Mouse (Mus musculus) left cerebral cortex, postnatal 36 days (tissue): ENCODE measurements around the gene Opa3. TPM values are rescaled to one million over a fixed set of nuclear protein-coding genes. Genes with fewer than 3 reads are reported as not detected.
"Not testable (repeated sequence)": the region's sequence is repeated elsewhere in the genome, so short reads cannot be mapped to it uniquely, and the experiment has no call there.

ENCODE experiments used
- DNase-seq, 2 experiments: peaks; one replicate each; pipeline ENCODE4 v3.0.0; 2021 to 2022; ENCODE audit warnings: low spot score in 2 of 2, mixed read lengths in 1 of 2
- intact Hi-C: fragments of 180-260 bp; cut with DNase I; formaldehyde crosslinking; loops from one replicate; pipeline ENCODE4 v1.15.1; 2025
- total RNA-seq, 2 experiments: library from RNA; stranded (reverse); gene quantifications; 2 replicates each; pipeline ENCODE4 v1.2.3; 2021

The Opa3 gene
- total RNA-seq, 2 experiments from 2014 or later, result 41.0 to 45.7 TPM

GRCm38 (mm10) chr7:19270509-19271237 lies 42.5 kb downstream of the Opa3 start:
- DNase-seq, result no peak
- intact Hi-C loops, result no loop called here

- intact Hi-C loops, result loop anchor here (2.0 kb wide), 1 partner anchor 33 kb away; no protein-coding TSS in a partner anchor
- peak; percentile 86 to 88 for DNase-seq
Observed at GRCm38 (mm10) chr7:19271238-19272172, 43.4 kb downstream of the Opa3 start, which contains the start of gene Vasp. Gene Vasp, minus strand, starts transcription at chr7:19271817.

- DNase-seq, result no peak
- intact Hi-C loops, result loop anchor here (2.0 kb wide), 1 partner anchor 33 kb away; no protein-coding TSS in a partner anchor
Observed at GRCm38 (mm10) chr7:19272173-19272764, 44.1 kb downstream of the Opa3 start.

GRCm38 (mm10) chr7:19276253-19276652 lies 48.1 kb downstream of the Opa3 start:
- intact Hi-C loops, result no loop called here
- no peak for DNase-seq

- DNase-seq, result no peak
- intact Hi-C loops, result no loop called here
Observed at GRCm38 (mm10) chr7:19279052-19279451, 50.9 kb downstream of the Opa3 start.

GRCm38 (mm10) chr7:19279581-19280114 lies 51.5 kb downstream of the Opa3 start, which contains the start of gene Ppm1n:
Gene Ppm1n, minus strand, starts transcription at chr7:19280064.
- DNase-seq, result no peak
- intact Hi-C loops, result no loop called here

GRCm38 (mm10) chr7:19281680-19282304 lies 53.7 kb downstream of the Opa3 start:
- intact Hi-C loops, result loop anchor here (1.0 kb wide), 1 partner anchor 42 kb away; no protein-coding TSS in a partner anchor
- DNase-seq, result not testable (repeated sequence)

GRCm38 (mm10) chr7:19282385-19282784 lies 54.3 kb downstream of the Opa3 start, which contains the start of gene Rtn2:
Gene Rtn2, plus strand, starts transcription at chr7:19282624.
- intact Hi-C loops, result no loop called here
- peak; percentile 72 to 82 for DNase-seq

- intact Hi-C loops, result no loop called here
- DNase-seq, result peak; percentile 48 to 49
Observed at GRCm38 (mm10) chr7:19282791-19283405, 54.8 kb downstream of the Opa3 start.

GRCm38 (mm10) chr7:19283406-19283804 lies 55.3 kb downstream of the Opa3 start:
- DNase-seq, result peak in 1 of 2 experiments; percentile 43

GRCm38 (mm10) chr7:19284763-19285162 lies 56.6 kb downstream of the Opa3 start:
- DNase-seq, result no peak
- intact Hi-C loops, result no loop called here

More at GRCm38 (mm10) chr7:19283406-19283804, 55.3 kb downstream of the Opa3 start:
- intact Hi-C loops, result no loop called here

GRCm38 (mm10) chr7:19290969-19291596 lies 62.9 kb downstream of the Opa3 start:
- intact Hi-C loops, result no loop called here
- DNase-seq, result no peak

- peak; percentile 91 to 95 for DNase-seq
- intact Hi-C loops, result no loop called here
Observed at GRCm38 (mm10) chr7:19295503-19296185, 67.5 kb downstream of the Opa3 start.

GRCm38 (mm10) chr7:19297034-19297433 lies 68.9 kb downstream of the Opa3 start:
- intact Hi-C loops, result no loop called here

GRCm38 (mm10) chr7:19297794-19298193 lies 69.7 kb downstream of the Opa3 start:
- intact Hi-C loops, result no loop called here
- no peak for DNase-seq

More at GRCm38 (mm10) chr7:19297034-19297433, 68.9 kb downstream of the Opa3 start:
- no peak for DNase-seq

- intact Hi-C loops, result no loop called here
Observed at GRCm38 (mm10) chr7:19299194-19299593, 71.1 kb downstream of the Opa3 start.

More at GRCm38 (mm10) chr7:19299194-19299593, 71.1 kb downstream of the Opa3 start:
- no peak for DNase-seq
